Mouse (Mus musculus) bone marrow, adult 2 months (tissue): ENCODE measurements around the gene Acad9.

Experiments used
- CTCF ChIP-seq: fragments of 200-500 bp; IDR thresholded peaks from 2 replicates; pipeline ENCODE4 v1.5.1; 2011; ENCODE audit warnings: low read length, control low read depth; ENCODE audit not compliant: control insufficient read depth, insufficient read depth
- POLR2A ChIP-seq: fragments of 200-500 bp; IDR thresholded peaks from 2 replicates; pipeline ENCODE4 v1.6.1; 2011; ENCODE audit warnings: low read depth, mild to moderate bottlenecking, control low read depth, low read length, borderline replicate concordance; ENCODE audit not compliant: control insufficient read depth

DNA sequence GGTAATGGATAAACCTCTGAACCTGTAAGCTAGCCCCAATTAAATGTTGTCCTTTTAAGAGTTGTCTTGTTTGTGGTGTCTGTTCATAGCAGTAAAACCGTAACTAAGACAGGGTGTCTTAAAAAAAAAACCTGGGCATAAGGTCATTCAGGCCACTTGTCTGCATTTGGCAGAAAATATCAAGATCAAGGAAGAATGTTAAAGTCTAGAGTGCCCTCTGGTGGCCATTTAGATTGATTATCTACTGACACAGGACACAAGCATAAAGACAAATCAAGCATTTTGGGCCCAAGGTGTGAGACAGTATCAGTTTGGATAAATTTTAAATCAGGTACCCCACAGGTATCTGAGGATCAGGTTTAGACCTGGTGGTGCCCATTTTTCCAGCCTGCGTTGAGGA is 71.8 kb downstream of the Acad9 start:
- TF ChIP-seq CTCF: no peak
- TF ChIP-seq POLR2A: no peak
